Mouse (Mus musculus): ENCODE results near the gene Kynu.

Gene Kynu

DNA sequence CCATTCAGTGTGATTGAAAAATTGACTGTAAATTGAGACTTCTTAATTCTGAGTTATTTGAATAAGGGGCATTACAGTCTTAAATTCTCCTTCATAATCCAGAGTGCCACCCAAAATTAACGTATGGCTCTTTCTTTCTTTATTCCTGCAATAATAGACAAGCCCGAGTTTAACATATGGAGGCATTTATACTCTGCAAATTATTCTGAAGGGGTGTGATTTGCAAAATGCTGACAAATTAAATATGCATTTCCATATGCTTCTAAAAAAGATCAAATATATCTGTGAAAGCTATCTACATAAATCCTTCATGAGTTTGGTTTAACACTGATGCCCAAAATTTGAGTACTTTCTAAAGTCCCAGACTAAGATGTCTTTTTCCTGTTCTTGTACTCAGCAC lies 91.8 kb downstream of the Kynu start:
- no peak for DNase-seq (ENCODE audit: low read depth, low spot score)

DNA sequence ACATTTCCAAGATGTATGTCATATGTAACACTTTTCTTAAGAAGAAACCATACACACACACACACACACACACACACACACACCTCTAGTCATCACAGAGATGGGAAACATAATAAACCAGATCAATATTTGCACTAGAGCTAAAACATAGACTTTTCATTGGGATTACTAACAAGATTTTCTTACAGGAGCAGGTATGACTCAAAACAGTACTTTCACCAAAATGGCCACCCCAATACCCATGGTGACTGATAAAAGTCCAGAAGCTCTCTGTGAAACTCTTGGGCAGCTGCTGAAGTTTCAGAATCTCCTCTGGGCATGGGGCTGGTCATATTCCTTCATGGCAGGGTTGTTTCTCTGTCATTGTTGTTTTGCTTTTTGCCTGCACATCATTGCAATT lies 114.5 kb downstream of the Kynu start:
- DNase-seq (ENCODE audit: low read depth, low spot score): no peak

DNA sequence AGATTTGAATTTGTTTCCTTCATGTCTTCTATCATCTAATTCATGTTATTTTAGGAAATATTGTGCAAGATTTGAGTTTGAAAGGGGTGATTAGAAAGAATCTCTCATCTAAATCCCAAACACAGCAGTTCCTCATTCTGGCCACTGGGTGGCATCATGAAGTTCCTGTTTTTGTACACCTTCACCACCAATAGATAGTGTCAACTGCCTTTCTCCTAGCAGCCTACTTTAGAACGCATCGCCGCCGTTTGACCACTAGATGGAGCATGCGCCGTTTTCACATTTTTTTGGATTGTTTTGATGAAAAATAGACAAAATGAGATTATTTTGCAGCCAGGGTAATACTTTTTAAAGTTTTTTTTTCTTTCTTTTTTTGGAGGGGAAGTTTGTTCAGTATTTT lies 118.5 kb downstream of the Kynu start:
- peak; percentile 84 for DNase-seq (ENCODE audit: low read depth, low spot score)

DNA sequence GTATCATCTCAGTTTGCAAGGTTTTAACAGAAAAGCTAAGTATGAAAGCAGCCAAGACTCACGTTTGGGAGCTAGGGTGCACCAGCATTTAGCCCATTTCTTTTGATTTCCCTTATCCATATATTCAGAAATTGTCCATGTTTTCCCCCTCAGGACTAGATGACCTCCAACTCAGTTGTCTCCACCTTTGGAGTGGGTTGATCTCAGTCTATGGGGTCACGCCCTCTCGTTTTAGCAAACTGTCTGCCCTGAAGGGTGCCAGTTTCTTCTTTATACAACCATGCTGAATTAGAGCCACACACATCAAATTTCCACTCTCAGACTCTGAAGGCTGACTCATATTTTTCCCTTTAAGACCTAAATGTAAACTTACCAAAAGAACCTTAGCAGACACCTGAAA lies 119.0 kb downstream of the Kynu start:
- DNase-seq (ENCODE audit: low read depth, low spot score): no peak

DNA sequence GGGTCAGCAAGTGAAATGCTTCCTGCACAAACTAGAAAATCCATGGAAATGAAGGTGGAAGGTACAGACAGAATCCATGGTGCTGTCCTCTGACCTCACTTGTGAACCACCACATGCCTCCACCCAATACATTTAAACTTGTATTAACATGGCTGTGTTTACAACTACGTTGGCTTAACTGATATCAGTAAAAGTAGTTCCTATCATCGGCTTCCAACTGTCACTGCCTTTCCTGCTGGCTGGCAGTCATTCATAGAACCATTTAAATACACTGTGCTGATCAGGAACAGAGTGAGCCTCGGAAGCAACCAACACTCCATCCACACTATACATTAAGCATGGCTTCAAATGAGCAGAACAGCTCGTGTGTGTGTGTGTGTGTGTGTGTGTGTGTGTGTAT lies 120.1 kb downstream of the Kynu start:
- no peak for DNase-seq (ENCODE audit: low read depth, low spot score)

DNA sequence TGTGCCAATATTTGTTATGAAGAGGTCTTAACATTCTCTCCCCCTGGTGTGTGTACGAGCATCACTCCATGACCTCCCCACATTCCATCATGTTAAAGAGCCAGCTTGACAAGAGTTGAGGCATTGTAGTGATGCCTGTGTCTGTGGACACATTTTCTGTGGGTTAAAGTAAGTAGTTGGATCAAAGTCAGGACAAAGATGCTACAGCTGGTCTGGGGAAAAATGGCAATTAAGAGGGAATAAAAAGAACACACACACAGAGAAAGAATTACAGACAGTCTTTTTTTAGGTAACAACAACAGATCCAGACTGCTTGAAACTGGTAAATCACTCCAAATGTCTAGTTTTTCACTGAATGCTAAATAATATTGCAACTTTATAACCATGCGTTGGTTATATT lies 135.3 kb downstream of the Kynu start:
- DNase-seq (ENCODE audit: low read depth, low spot score): no peak

DNA sequence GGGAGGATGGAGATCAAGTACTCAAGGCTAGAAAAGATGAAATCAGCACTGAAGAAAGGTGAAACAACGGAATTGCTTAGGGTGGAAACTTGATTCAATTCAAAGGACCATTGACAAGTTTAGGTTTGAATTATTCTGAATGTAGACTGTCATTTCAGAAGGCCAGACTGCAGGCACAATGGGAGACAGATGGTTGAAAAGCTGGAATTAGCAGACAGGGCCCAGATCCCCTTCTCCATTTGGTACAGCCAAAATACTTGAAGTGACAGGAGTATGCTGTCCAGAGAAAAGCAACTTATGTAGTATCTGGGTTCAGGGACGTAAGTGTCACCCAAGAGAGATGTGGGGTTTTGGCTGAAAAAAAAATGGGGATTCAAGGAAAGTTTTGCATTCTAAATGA lies 136.2 kb downstream of the Kynu start:
- no peak for DNase-seq (ENCODE audit: low read depth, low spot score)

DNA sequence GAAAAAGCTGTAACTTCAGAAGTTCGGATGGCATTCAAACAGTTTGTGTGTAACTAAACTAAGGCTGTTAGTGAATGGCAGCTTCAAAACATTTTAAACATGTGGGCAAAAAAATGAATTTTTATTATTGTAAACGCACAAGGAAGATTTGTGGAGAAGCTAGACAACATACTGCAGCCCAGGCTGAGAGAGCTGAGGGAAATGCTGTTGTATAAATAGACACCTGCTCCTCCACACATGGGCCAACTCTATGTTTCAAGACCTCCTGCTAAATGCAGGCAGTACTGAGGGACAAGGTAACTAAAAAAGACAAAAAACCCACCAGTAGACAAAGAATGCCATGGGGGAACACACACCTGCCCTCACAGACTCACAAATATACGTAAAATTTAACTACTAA lies 140.5 kb downstream of the Kynu start:
- DNase-seq (ENCODE audit: low read depth, low spot score): no peak

DNA sequence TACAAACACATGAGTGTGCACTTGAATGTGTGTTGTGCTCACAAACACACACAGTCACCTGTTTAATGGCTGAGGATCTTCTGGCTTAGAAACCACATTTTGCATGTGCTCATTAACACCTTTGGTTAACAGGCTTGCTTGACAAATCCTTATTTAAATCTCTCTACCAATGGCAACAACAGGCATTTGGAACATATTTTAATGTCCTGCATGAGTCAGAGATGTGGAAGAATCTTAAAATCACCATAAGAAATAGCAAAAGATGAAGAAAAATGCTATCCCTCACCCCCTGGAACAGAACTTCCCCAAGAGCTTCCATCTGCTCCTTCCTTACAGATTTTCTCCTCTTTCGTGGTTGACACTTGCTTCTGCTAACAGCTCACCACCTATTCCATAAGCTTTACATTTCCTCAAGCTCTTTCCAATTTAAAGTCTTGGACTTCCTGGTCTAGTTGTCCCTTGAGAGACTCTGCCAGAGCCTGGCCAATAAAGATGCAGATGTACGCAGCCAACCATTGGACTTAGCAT lies 157.5 kb downstream of the Kynu start:
- no peak for DNase-seq (ENCODE audit: low read depth, low spot score)

DNA sequence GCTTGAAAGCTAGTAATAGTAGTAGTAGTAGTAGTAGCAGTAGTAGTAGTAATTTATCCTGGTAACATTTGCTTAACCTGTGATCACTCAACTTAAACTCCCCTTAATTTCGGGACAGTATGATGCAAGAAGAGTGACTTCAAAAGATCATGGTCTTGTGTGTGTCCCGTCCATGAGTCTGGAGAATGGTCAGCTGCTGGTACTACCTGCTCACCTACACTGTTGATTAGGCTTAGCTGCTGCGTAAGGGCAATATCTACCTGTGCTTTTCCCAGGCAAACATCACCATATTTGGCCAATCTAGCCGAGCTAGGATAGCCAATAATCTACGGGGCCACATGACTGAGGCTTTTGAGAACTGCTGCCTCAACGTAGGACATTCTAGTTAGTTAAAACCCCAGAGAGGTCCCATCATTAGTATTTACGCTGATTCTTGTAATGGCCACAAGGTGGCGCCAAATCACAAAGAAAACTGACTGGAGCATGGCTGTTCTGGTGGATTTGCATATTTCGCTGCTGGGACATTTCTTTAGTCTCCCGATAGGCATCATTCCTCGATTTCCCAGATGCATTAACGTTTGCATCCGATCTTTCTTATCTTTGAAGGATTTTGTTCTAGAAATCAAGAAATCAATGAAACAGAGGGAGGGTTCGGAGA lies 167.4 kb downstream of the Kynu start:
- DNase-seq (ENCODE audit: low read depth, low spot score): peak; percentile 83

DNA sequence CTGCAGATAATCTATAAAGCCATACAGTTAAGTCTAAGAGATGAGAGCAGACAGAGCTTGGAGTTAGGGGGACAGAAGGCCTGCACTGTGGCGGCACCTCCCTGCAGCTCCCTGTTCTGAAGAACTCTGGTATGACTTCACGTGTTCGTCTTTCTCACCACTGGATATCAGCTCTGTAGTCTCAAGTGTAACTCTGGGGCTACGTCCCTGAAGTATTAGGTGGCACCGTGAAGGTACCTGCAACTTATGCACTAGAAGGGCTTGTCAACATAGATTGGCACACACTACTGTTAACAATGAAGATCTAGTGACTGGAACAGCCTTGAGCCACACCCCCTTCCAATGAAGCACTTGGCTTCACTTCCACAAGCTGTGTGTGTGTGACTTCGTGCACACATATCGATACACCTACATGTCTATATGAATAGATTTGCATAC lies 168.0 kb downstream of the Kynu start:
- DNase-seq (ENCODE audit: low read depth, low spot score): no peak

DNA sequence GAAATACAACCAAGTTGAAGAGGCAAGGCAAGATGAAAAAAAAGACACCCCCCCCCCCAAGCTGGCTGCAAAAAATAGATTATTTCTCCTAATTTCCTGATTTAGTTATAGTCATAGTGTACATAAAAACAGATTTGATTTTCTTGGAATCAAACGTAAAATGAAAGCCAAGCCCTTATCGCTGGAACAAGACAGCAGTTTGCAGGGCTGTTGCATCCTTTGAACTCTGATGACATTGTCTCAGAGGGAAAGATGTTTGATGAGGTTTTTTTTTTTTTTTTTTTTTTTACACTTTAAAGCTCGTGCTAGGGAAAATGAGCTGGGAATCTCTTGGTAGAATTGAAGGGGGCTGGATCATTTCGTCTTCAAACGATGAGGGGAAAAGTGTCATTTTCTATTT lies 172.1 kb downstream of the Kynu start:
- no peak for DNase-seq (ENCODE audit: low read depth, low spot score)

DNA sequence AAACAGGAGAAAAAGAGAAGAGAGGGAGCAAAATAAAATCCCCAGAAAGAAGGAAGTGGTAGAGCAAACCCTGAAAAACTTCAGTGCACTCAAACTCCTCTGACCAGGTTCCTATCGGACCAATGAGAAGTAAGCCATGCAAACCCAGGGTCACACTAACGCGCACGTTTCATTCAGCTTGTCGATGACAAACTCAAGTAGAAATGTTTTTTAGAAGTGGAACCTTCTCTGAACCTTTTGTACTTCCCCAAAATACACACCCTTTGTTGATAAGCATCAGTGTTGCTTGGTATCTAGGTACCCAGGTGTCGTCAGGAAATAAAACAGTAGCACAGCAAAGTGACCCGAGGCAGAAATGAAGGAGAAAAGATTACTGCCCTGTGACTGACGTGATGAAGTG lies 172.6 kb downstream of the Kynu start:
- no peak for DNase-seq (ENCODE audit: low read depth, low spot score)

DNA sequence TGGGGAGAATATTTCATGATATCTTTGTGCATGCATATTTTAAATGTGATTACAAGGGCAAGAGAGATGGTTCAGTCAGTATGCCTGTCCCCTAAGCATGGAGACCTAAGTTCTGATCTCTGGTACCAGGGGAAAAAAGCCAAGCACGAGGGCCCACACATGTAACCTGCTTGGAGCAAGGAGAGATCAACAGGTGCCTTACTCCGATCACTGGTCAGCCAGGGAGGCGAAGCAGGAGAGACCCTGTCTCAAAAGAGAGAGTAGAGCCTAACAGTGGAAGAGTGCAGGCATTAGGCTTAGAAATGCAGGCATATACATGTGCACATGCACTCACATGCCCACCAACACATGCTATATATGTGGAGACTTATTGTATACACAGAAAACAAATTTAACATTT lies 173.7 kb downstream of the Kynu start:
- DNase-seq (ENCODE audit: low read depth, low spot score): no peak

Data from R1 (cell line).